In genomic region chr2:92649154-92649801, GRCm38 (mm10) we compare ENCODE assay signal across 15 mouse cellular contexts. TPM values are rescaled to one million over a fixed set of nuclear protein-coding genes. Genes with fewer than 3 reads are reported as not detected.
DNase-seq lines count a peak whose midpoint lies in the region; ATAC-seq and TF ChIP-seq lines count a peak whose summit lies in the region.
"Had no signal": no experiment of that assay in that cellular context is flagged by ENCODE, and none has a peak within 500 bp of the region (broad histone marks: within the 10 kb centered on the region; RNA-seq: fewer than 3 reads in every experiment).

No protein-coding gene starts in this region.

- H3K27ac ChIP-seq in kidney, embryonic 14.5 days (ENCODE audit: low read depth, low read length) = no peak overlapping the region
- H3K27ac ChIP-seq in kidney, embryonic 16.5 days (ENCODE audit: low read length) = no peak overlapping the region
- H3K27ac ChIP-seq in liver, embryonic 14.5 days = no peak overlapping the region
- no peak overlapping the region for H3K27ac ChIP-seq in forebrain, embryonic 12.5 days
- H3K27ac ChIP-seq: embryonic facial prominence, embryonic 15.5 days; layer of hippocampus, adult 2 months; neural tube, embryonic 13.5 days had no signal

- peak; percentile 20; the same call in 1 of the 2 replicates for ATAC-seq in kidney, embryonic 14.5 days (ENCODE audit: low FRiP score, low TSS enrichment)
- no peak for ATAC-seq in kidney, embryonic 16.5 days (ENCODE audit: low FRiP score, low TSS enrichment)
- peak; percentile 82 for ATAC-seq in liver, embryonic 14.5 days (ENCODE audit: insufficient read depth)
- no peak for ATAC-seq in forebrain, embryonic 12.5 days (ENCODE audit: low FRiP score)
- ATAC-seq: forebrain, embryonic 14.5 days had no signal

- H3K4me2 ChIP-seq in kidney, embryonic 14.5 days (replicated peaks; ENCODE audit: low read depth, low read length) = no peak overlapping the region
- H3K4me2 ChIP-seq in kidney, embryonic 16.5 days (replicated peaks; ENCODE audit: low read depth, low read length) = no peak overlapping the region
- H3K4me2 ChIP-seq in liver, embryonic 14.5 days (ENCODE audit: low read depth) = no peak overlapping the region
- H3K4me2 ChIP-seq in forebrain, embryonic 12.5 days = no peak overlapping the region
- H3K4me2 ChIP-seq: embryonic facial prominence, embryonic 15.5 days; neural tube, embryonic 13.5 days had no signal

- WGBS in kidney, embryonic 14.5 days = 28% methylated on average over 5 of the region's 5 CpGs
- 33% methylated on average over 5 of the region's 5 CpGs for WGBS in kidney, embryonic 16.5 days
- 21% methylated on average over 5 of the region's 5 CpGs for WGBS in liver, embryonic 14.5 days (ENCODE audit: insufficient replicate concordance)
- WGBS in forebrain, embryonic 12.5 days = 79% methylated on average over 5 of the region's 5 CpGs

- H3K9me3 ChIP-seq in kidney, embryonic 14.5 days (ENCODE audit: control insufficient read depth, low read length) = no peaks in the 10 kb centered on the region
- H3K9me3 ChIP-seq in kidney, embryonic 16.5 days (ENCODE audit: low read length) = no peaks in the 10 kb centered on the region
- no peaks in the 10 kb centered on the region for H3K9me3 ChIP-seq in liver, embryonic 14.5 days (ENCODE audit: control insufficient read depth, low read length)
- H3K9me3 ChIP-seq in forebrain, embryonic 12.5 days = no peaks in the 10 kb centered on the region
- H3K9me3 ChIP-seq: embryonic facial prominence, embryonic 15.5 days; neural tube, embryonic 13.5 days had no signal

- no peaks in the 10 kb centered on the region for H3K27me3 ChIP-seq in kidney, embryonic 14.5 days (ENCODE audit: control insufficient read depth, insufficient read depth, low read length)
- no peaks in the 10 kb centered on the region for H3K27me3 ChIP-seq in kidney, embryonic 16.5 days (ENCODE audit: insufficient read depth, low read length)
- no peaks in the 10 kb centered on the region for H3K27me3 ChIP-seq in liver, embryonic 14.5 days (ENCODE audit: control insufficient read depth, insufficient read depth, low read length)
- H3K27me3 ChIP-seq in forebrain, embryonic 12.5 days = no peaks in the 10 kb centered on the region
- H3K27me3 ChIP-seq: embryonic facial prominence, embryonic 15.5 days; neural tube, embryonic 13.5 days had no signal

- H3K4me3 ChIP-seq in kidney, embryonic 14.5 days (ENCODE audit: low read length) = no peak overlapping the region
- H3K4me3 ChIP-seq in kidney, embryonic 16.5 days (ENCODE audit: low read length) = no peak overlapping the region
- no peak overlapping the region for H3K4me3 ChIP-seq in liver, embryonic 14.5 days (ENCODE audit: insufficient read depth in 1 of 2, low read depth in 2 of 2, low read length in 2 of 2)
- no peak overlapping the region for H3K4me3 ChIP-seq in forebrain, embryonic 12.5 days (replicated peaks)
- H3K4me3 ChIP-seq: embryonic facial prominence, embryonic 15.5 days; layer of hippocampus, adult 2 months; neural tube, embryonic 13.5 days had no signal

- peak; percentile 62 for TF ChIP-seq EP300 in liver, embryonic 14.5 days (IDR thresholded peaks at IDR 0.05; ENCODE audit: low read depth)

- peak; percentile 20 for DNase-seq in thymus, postnatal 0 days (ENCODE audit: low spot score)
- no peak for DNase-seq in thymus, adult 18-20 months
- DNase-seq in liver, embryonic 14.5 days (ENCODE audit: low read depth in 3 of 3, low spot score in 3 of 3) = peak in 2 of 3 experiments; percentile 9 to 16
- no peak for DNase-seq in layer of hippocampus, adult 11-12 months (ENCODE audit: low spot score)
- DNase-seq: cerebellum, adult 11 months; heart, adult 11 months; heart, postnatal 36 days; lung, postnatal 36 days had no signal

- H3K36me3 ChIP-seq in kidney, embryonic 14.5 days (ENCODE audit: control insufficient read depth, insufficient read depth, low read length) = no peaks in the 10 kb centered on the region
- no peaks in the 10 kb centered on the region for H3K36me3 ChIP-seq in kidney, embryonic 16.5 days (ENCODE audit: insufficient read depth, low read length)
- H3K36me3 ChIP-seq in liver, embryonic 14.5 days (replicated peaks; ENCODE audit: control insufficient read depth, insufficient read depth, low read depth) = no peaks in the 10 kb centered on the region
- no peaks in the 10 kb centered on the region for H3K36me3 ChIP-seq in forebrain, embryonic 12.5 days (replicated peaks)
- H3K36me3 ChIP-seq: embryonic facial prominence, embryonic 15.5 days; neural tube, embryonic 13.5 days had no signal

- peaks cover 18% of the 10 kb centered on the region for H3K4me1 ChIP-seq in kidney, embryonic 14.5 days (ENCODE audit: control insufficient read depth, insufficient read depth, low read length)
- H3K4me1 ChIP-seq in kidney, embryonic 16.5 days (ENCODE audit: insufficient read depth, low read length) = peaks cover 17% of the 10 kb centered on the region
- peaks cover 0 to 13% of the 10 kb centered on the region in 2 experiments; a peak in 2 of 4 replicates for H3K4me1 ChIP-seq in liver, embryonic 14.5 days (replicated peaks; ENCODE audit: control insufficient read depth in 2 of 2, insufficient read depth in 2 of 2, low read length in 1 of 2)
- peaks cover 6% of the 10 kb centered on the region; the same call in 1 of the 2 replicates for H3K4me1 ChIP-seq in forebrain, embryonic 12.5 days

- no peak overlapping the region for H3K9ac ChIP-seq in kidney, embryonic 14.5 days (ENCODE audit: low read depth, low read length)
- no peak overlapping the region for H3K9ac ChIP-seq in kidney, embryonic 16.5 days (replicated peaks; ENCODE audit: low read length)
- no peak overlapping the region for H3K9ac ChIP-seq in liver, embryonic 14.5 days (replicated peaks)
- no peak overlapping the region for H3K9ac ChIP-seq in forebrain, embryonic 12.5 days
- H3K9ac ChIP-seq: embryonic facial prominence, embryonic 15.5 days; neural tube, embryonic 13.5 days had no signal

- TF ChIP-seq CTCF in liver, embryonic 14.5 days (IDR thresholded peaks at IDR 0.05; ENCODE audit: low read depth) = no peak

RNA-seq across cellular contexts. Expression of gene Chst1, which starts 49.8 kb away (rescaled TPM):
- polyA plus RNA-seq in kidney, embryonic 14.5 days (2014; fragmentation: Nextera tagmentation; extraction: Ambion mirVana) = 5.0 and 6.4 TPM in 2 replicates
- 8.9 and 9.9 TPM in 2 replicates for polyA plus RNA-seq in kidney, embryonic 16.5 days (2015; fragmentation: Nextera tagmentation; extraction: Ambion mirVana)
- polyA plus RNA-seq in thymus, postnatal 0 days (2015; fragmentation: Nextera tagmentation; extraction: Ambion mirVana) = 1.7 and 1.8 TPM in 2 replicates
- 0.13 and 0.22 TPM in 2 replicates for polyA plus RNA-seq in liver, embryonic 14.5 days (2012; rRNA removed)
- not detected in 2 replicates for polyA plus RNA-seq in liver, embryonic 14.5 days (2014; fragmentation: Nextera tagmentation; extraction: Ambion mirVana)
- polyA plus RNA-seq in forebrain, embryonic 12.5 days (2016; fragmentation: Nextera tagmentation; extraction: Ambion mirVana) = 11.8 and 12.1 TPM in 2 replicates

Comparison
In these comparisons a context has a peak if more than half of its experiments do, and no peak if none do; other contexts are left out.
1. ATAC-seq: peak in kidney, embryonic 14.5 days (single experiment) and liver, embryonic 14.5 days (single experiment); none in kidney, embryonic 16.5 days (single experiment) and forebrain, embryonic 12.5 days (single experiment).
2. DNase-seq: peak in thymus, postnatal 0 days (single experiment) and liver, embryonic 14.5 days (2 of 3); none in thymus, adult 18-20 months (0 of 2) and layer of hippocampus, adult 11-12 months (single experiment).